Mouse (Mus musculus): ENCODE data around the gene Krt33a. TPM values are rescaled to one million over a fixed set of nuclear protein-coding genes. Genes with fewer than 3 reads are reported as not detected.

Krt33a gene
- polyA plus RNA-seq, 2 experiments from 2014 or later = not detected

DNA sequence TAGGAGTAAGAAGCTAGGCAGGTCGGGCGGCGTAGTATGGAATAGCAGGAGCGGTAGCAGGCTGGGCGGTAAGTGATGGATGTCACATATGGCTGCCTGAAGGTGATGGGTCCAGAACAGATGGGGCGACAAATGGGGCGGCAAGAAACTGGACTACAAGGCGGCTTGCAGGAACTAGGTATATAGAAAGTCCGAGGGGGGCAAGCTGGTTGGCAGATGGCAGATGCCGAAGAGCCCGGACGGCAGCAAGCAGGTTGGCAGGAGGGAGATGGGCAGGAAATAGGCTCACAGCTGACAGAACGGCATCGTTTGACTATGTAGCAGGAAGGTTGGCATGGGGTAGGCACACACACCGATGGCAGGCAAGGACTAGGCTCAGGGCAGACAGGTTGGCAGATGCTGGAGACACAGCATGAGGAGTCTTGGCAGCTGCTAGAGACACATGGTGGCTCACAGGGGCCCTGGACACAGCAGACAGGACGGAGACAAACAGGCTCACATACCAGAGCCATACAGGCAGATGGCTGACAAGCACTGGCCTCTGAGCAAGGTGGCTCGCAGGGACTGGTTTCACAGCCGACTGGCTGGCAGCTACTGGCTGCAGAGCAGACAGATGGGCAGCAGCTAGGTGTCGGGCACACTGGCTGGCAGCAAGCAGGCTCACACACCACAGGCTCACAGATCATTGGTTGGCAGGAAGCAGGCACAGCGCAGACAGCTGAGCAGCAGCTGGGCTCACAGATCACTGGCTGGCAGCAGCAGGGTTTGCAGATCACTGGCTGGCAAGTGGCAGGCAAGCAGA, 30.5 kb downstream of the Krt33a start:
- ATAC-seq = no peak

DNA sequence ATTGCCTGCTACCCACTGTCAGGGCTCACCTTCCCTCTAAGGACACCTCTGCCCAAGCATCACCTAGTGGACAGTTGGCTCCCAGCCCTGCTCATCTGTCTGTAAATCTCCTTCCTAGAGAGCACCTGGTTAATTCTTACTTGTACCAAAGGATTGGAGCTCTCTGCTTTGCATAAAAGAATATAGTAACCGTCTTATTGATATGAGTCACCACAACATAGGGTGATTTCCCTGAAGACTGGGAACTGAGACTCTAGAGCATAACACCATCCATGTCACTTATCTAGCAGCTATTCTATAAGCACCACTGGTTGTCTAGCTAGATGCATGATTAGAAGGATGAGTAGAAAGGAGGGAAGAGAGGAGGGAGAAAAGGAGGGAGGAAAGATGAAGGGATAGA, 32.6 kb downstream of the Krt33a start:
- ATAC-seq = no peak

DNA sequence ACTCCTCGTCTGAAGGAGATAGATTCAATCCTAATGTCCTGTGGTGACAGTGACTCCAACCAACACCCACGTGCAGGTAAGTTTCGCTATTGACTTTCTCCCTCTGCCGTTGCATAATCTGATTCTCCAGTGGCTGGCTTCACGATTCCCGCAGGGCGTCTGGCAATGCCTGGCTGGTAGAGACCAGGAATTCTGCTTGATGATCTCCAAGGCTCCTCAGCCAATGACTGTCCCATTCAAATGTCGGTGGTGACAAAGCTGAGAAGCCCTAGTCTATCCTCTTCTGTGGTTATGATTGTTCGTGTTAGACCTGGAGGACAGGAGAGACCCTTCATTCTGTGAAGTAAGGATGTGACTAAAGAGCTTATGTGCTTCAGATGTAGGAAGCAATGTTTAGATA, 33.3 kb downstream of the Krt33a start:
- ATAC-seq = no peak

DNA sequence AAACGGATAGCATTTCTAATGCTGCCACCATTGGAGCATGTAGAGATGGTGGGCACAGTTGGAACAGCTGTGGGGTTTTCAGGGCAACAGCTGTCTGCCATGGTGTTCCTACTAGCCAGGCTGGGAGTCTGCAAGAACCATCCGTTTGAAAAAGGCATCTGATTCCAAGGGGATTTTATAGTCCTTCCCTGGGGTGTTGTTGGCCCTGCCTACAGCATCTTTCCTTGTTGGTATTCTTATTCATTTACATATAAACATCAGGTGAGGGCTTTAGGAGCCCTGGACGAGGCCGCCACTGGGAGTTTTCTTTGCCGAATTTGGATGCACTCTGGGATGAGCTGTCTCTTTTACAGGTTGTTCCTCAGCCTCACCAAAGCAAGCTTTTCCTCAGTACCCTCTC, 37.1 kb downstream of the Krt33a start, which contains the start of gene Krtap29-1:
Krtap29-1 (minus strand) TSS at position 101 of the 400 bp plus-strand sequence.
- ATAC-seq = no peak

GRCm38 (mm10) chr11:99965961-99966360, 50.1 kb downstream of the Krt33a start:
- ATAC-seq = no peak

GRCm38 (mm10) chr11:99964213-99964612, 51.8 kb downstream of the Krt33a start:
- ATAC-seq = no peak

Other genes starting within 250 kb of the Krt33a start
- not detected for gene Gm11595, start 243.3 kb downstream of the Krt33a start, polyA plus RNA-seq (2017; shearing (Covaris generic))
- not detected for gene Krtap4-8, start 235.5 kb downstream of the Krt33a start, polyA plus RNA-seq (2017; shearing (Covaris generic))
- gene Krtap4-9, start 231.0 kb downstream of the Krt33a start, polyA plus RNA-seq (2017; shearing (Covaris generic)) = not detected
- gene Gm11596, start 222.7 kb downstream of the Krt33a start, polyA plus RNA-seq (2017; shearing (Covaris generic)) = not detected
- gene Gm11569, start 217.3 kb downstream of the Krt33a start, polyA plus RNA-seq (2017; shearing (Covaris generic)) = not detected
- gene Gm11554, start 211.8 kb downstream of the Krt33a start, polyA plus RNA-seq (2017; shearing (Covaris generic)) = not detected
- gene Krtap4-13, start 206.3 kb downstream of the Krt33a start, polyA plus RNA-seq (2017; shearing (Covaris generic)) = not detected
- gene Gm11564, start 200.5 kb downstream of the Krt33a start, polyA plus RNA-seq (2017; shearing (Covaris generic)) = not detected
- not detected for gene 2300003K06Rik, start 178.1 kb downstream of the Krt33a start, polyA plus RNA-seq (2017; shearing (Covaris generic))
- gene Krtap4-16, start 164.6 kb downstream of the Krt33a start, polyA plus RNA-seq (2017; shearing (Covaris generic)) = not detected
- not detected for gene Gm11568, start 158.3 kb downstream of the Krt33a start, polyA plus RNA-seq (2017; shearing (Covaris generic))
- gene Gm11559, start 151.7 kb downstream of the Krt33a start, polyA plus RNA-seq (2017; shearing (Covaris generic)) = not detected
- not detected for gene Krtap9-1, start 142.8 kb downstream of the Krt33a start, polyA plus RNA-seq (2017; shearing (Covaris generic))
- not detected for gene Gm11567, start 137.0 kb downstream of the Krt33a start, polyA plus RNA-seq (2017; shearing (Covaris generic))
- gene Krtap31-1, start 108.3 kb downstream of the Krt33a start, polyA plus RNA-seq (2017; shearing (Covaris generic)) = not detected
- not detected for gene Gm11565, start 101.5 kb downstream of the Krt33a start, polyA plus RNA-seq (2017; shearing (Covaris generic))
- not detected for gene Krtap31-2, start 79.9 kb downstream of the Krt33a start, polyA plus RNA-seq (2017; shearing (Covaris generic))
- gene Krtap9-5, start 67.7 kb downstream of the Krt33a start, polyA plus RNA-seq (2017; shearing (Covaris generic)) = not detected
- not detected for gene Krtap29-1, start 37.2 kb downstream of the Krt33a start, polyA plus RNA-seq (2017; shearing (Covaris generic))
- gene Krtap16-1, start 29.6 kb downstream of the Krt33a start, polyA plus RNA-seq (2017; shearing (Covaris generic)) = not detected
- gene Krtap17-1, start 22.2 kb downstream of the Krt33a start, polyA plus RNA-seq (2017; shearing (Covaris generic)) = not detected
- gene Krt33b, start 13.7 kb upstream of the Krt33a start, polyA plus RNA-seq (2017; shearing (Covaris generic)) = not detected
- not detected for gene Krt34, start 25.3 kb upstream of the Krt33a start, polyA plus RNA-seq (2017; shearing (Covaris generic))
- gene Krt31, start 34.3 kb upstream of the Krt33a start, polyA plus RNA-seq (2017; shearing (Covaris generic)) = not detected
- gene Krt32, start 72.0 kb upstream of the Krt33a start, polyA plus RNA-seq (2017; shearing (Covaris generic)) = not detected
- not detected for gene Krt35, start 80.0 kb upstream of the Krt33a start, polyA plus RNA-seq (2017; shearing (Covaris generic))
- not detected for gene Krt36, start 89.4 kb upstream of the Krt33a start, polyA plus RNA-seq (2017; shearing (Covaris generic))
- not detected for gene Krt13, start 105.4 kb upstream of the Krt33a start, polyA plus RNA-seq (2017; shearing (Covaris generic))
- not detected for gene Krt15, start 119.7 kb upstream of the Krt33a start, polyA plus RNA-seq (2017; shearing (Covaris generic))
- not detected for gene Krt19, start 132.5 kb upstream of the Krt33a start, polyA plus RNA-seq (2017; shearing (Covaris generic))
- gene Krt9, start 177.0 kb upstream of the Krt33a start, polyA plus RNA-seq (2017; shearing (Covaris generic)) = not detected
- not detected for gene Krt14, start 191.3 kb upstream of the Krt33a start, polyA plus RNA-seq (2017; shearing (Covaris generic))
- gene Krt16, start 232.7 kb upstream of the Krt33a start, polyA plus RNA-seq (2017; shearing (Covaris generic)) = not detected
- 1 to 10 TPM; 1.7 to 6.4 TPM for gene Krt17, start 244.8 kb upstream of the Krt33a start, polyA plus RNA-seq (2017; shearing (Covaris generic))